Mouse (Mus musculus) heart, postnatal 0 days (tissue): ENCODE results near the gene Anks1.

Source experiments
- CTCF ChIP-seq: IDR thresholded peaks from 2 replicates; pipeline ENCODE4 v1.5.1; 2016; ENCODE audit warnings: antibody characterized with exemption, control low read depth, low read depth
- EP300 ChIP-seq: IDR thresholded peaks from 2 replicates; pipeline ENCODE4 v1.6.1; 2016; ENCODE audit warnings: antibody characterized with exemption, low read depth

GRCm38 (mm10) chr17:28000851-28001250, 91.7 kb downstream of the Anks1 start:
- TF ChIP-seq CTCF, result no peak
- no peak for TF ChIP-seq EP300
